Mouse (Mus musculus): ENCODE data around the gene Pdlim7.

- no peak for TF ChIP-seq GATA1 (IDR thresholded peaks at IDR 0.05; ENCODE audit: borderline replicate concordance, low read length)
- TF ChIP-seq CTCF (IDR thresholded peaks at IDR 0.05; ENCODE audit: low read depth, low read length): no peak
- no peak for TF ChIP-seq TAL1 (conservative IDR thresholded peaks at IDR 0.05; ENCODE audit: low read depth, low read length)
Measured at GRCm38 (mm10) chr13:55549061-55549460, 35.6 kb upstream of the Pdlim7 start.
